Mouse (Mus musculus): ENCODE data around the gene Renbp.

Renbp gene

GRCm38 (mm10) chrX:73918631-73919030, 12.0 kb downstream of the Renbp start:
- no peak for DNase-seq

GRCm38 (mm10) chrX:73916945-73917344, 13.7 kb downstream of the Renbp start:
- DNase-seq: no peak

GRCm38 (mm10) chrX:73914827-73915703, 15.6 kb downstream of the Renbp start:
- DNase-seq: peak; percentile 80

- DNase-seq: no peak
Observed at GRCm38 (mm10) chrX:73911588-73911987, 19.1 kb downstream of the Renbp start.

- no peak for DNase-seq
Observed at GRCm38 (mm10) chrX:73911156-73911555, 19.5 kb downstream of the Renbp start.

GRCm38 (mm10) chrX:73910451-73910850, 20.2 kb downstream of the Renbp start:
- DNase-seq: no peak

- DNase-seq: no peak
Observed at GRCm38 (mm10) chrX:73910049-73910448, 20.6 kb downstream of the Renbp start.

GRCm38 (mm10) chrX:73897959-73898358, 32.7 kb downstream of the Renbp start:
- DNase-seq: no peak

GRCm38 (mm10) chrX:73895719-73896118, 34.9 kb downstream of the Renbp start, which contains the start of gene L1cam:
Gene L1cam (minus strand): TSS chrX:73896105.
- peak; percentile 62 for DNase-seq

GRCm38 (mm10) chrX:73892833-73893232, 37.8 kb downstream of the Renbp start:
- peak; percentile 52 for DNase-seq

GRCm38 (mm10) chrX:73891551-73892152, 39.0 kb downstream of the Renbp start, which contains the start of gene Avpr2:
Gene Avpr2 (plus strand): TSS chrX:73892102.
- DNase-seq: no peak

GRCm38 (mm10) chrX:73881463-73881862, 49.2 kb downstream of the Renbp start:
- no peak for DNase-seq

- peak; percentile 30 for DNase-seq
Observed at GRCm38 (mm10) chrX:73881036-73881427, 49.6 kb downstream of the Renbp start.

- peak; percentile 52 for DNase-seq
Observed at GRCm38 (mm10) chrX:73880194-73881035, 50.2 kb downstream of the Renbp start.

GRCm38 (mm10) chrX:73877014-73877413, 53.6 kb downstream of the Renbp start:
- DNase-seq: no peak

GRCm38 (mm10) chrX:73875881-73876280, 54.8 kb downstream of the Renbp start:
- DNase-seq: no peak

All from cerebellum, adult 11 months (tissue).